Mouse (Mus musculus) lung, embryonic 14.5 days (tissue): Measurements from ENCODE around the gene Rbfox2. TPM values are rescaled to one million over a fixed set of nuclear protein-coding genes. Genes with fewer than 3 reads are reported as not detected.
A peak's percentile ranks its signal among the peaks of the same experiment; 100 is the strongest.

ENCODE experiments used
- ATAC-seq: fragments of 200-750 bp; cut with Nextera tagmentation; 2 replicates; pipeline ENCODE4 v1.8.0; 2017; ENCODE audit warnings: mild to moderate bottlenecking, moderate TSS enrichment, moderate library complexity; ENCODE audit not compliant: insufficient read depth
- DNase-seq: peaks from one replicate; pipeline ENCODE4 v3.0.0-alpha.2; 2015
- H3K27ac ChIP-seq: fragments of 300-500 bp; sonication (generic); 2 replicates; pipeline ENCODE4 v1.5.1; 2014; ENCODE audit warnings: low read depth, mild to moderate bottlenecking, moderate library complexity
- H3K27me3 ChIP-seq: fragments of 300-500 bp; sonication (generic); 2 replicates; pipeline ENCODE4 v1.6.1; 2014; ENCODE audit warnings: low read length, control low read depth; ENCODE audit not compliant: insufficient read depth
- H3K36me3 ChIP-seq: fragments of 300-500 bp; sonication (generic); 2 replicates; pipeline ENCODE4 v1.6.1; 2014; ENCODE audit warnings: control low read depth; ENCODE audit not compliant: insufficient read depth
- H3K4me1 ChIP-seq: fragments of 300-500 bp; sonication (generic); 2 replicates; pipeline ENCODE4 v1.6.1; 2014; ENCODE audit warnings: antibody characterized with exemption, control low read depth; ENCODE audit not compliant: insufficient read depth
- H3K4me2 ChIP-seq: fragments of 300-500 bp; sonication (generic); 2 replicates; pipeline ENCODE4 v1.6.1; 2014; ENCODE audit warnings: mild to moderate bottlenecking
- H3K4me3 ChIP-seq: fragments of 300-500 bp; sonication (generic); 2 replicates; pipeline ENCODE4 v1.5.1; 2014; ENCODE audit warnings: low read depth, low read length
- H3K9ac ChIP-seq: fragments of 300-500 bp; sonication (generic); 2 replicates; pipeline ENCODE4 v1.6.1; 2014
- H3K9me3 ChIP-seq: fragments of 300-500 bp; sonication (generic); 2 replicates; pipeline ENCODE4 v1.6.1; 2016; ENCODE audit warnings: low read depth, low read length, control low read depth
- CTCF ChIP-seq: IDR thresholded peaks from 2 replicates; pipeline ENCODE4 v1.5.1; 2016; ENCODE audit warnings: antibody characterized with exemption, low read depth
- WGBS: fragments of 180-500 bp; shearing (Covaris S2); extraction: QIAGEN DNeasy Blood & Tissue Kit; methylation state at CpG from one replicate; pipeline ENCODE4 v1.1.7; 2014; 5-methylcytosine and 5-hydroxymethylcytosine counted together
- polyA plus RNA-seq: library from polyadenylated mRNA; unstranded; fragments of >200 nt; fragmentation: Nextera tagmentation; extraction: Ambion mirVana; gene quantifications from 2 replicates; pipeline ENCODE4 v1.2.1, GENCODE M21; 2014

Gene Rbfox2
- polyA plus RNA-seq, 1 experiment from 2014 or later: 55.8 TPM

- ATAC-seq (0 out of 2 replicates have a peak, but pooled peaks have one; percentile 7), DNase-seq (peak; percentile 66)
- peak overlapping the region; percentile 51 for H3K9ac ChIP-seq
- no peak for TF ChIP-seq CTCF
- WGBS: 9% methylated on average over 3 of the region's 3 CpGs
- H3K27me3 ChIP-seq: no peaks in the 10 kb centered on the region
- peak overlapping the region; percentile 76 for H3K4me2 ChIP-seq
- H3K36me3 ChIP-seq: no peaks in the 10 kb centered on the region; the same call in 1 of the 2 replicates
- H3K9me3 ChIP-seq: no peaks in the 10 kb centered on the region
- peaks cover 30% of the 10 kb centered on the region for H3K4me1 ChIP-seq
- H3K4me3 ChIP-seq: peak overlapping the region; percentile 57
- peak overlapping the region; percentile 96 for H3K27ac ChIP-seq
These were observed 156.4 kb downstream of the Rbfox2 start for GRCm38 (mm10) chr15:77150424-77150841.

GRCm38 (mm10) chr15:77150000-77150399 lies 156.8 kb downstream of the Rbfox2 start:
- Histone ChIP-seq H3K4me3 (peak overlapping the region; percentile 57), H3K27ac (peak overlapping the region; percentile 96), H3K4me2 (peak overlapping the region; percentile 76), H3K4me1 (peaks cover 28% of the 10 kb centered on the region), H3K9ac (peak overlapping the region; percentile 51), H3K27me3 (no peaks in the 10 kb centered on the region), H3K36me3 (no peaks in the 10 kb centered on the region; the same call in 1 of the 2 replicates), H3K9me3 (no peaks in the 10 kb centered on the region)
- ATAC-seq (0 out of 2 replicates have a peak, but pooled peaks have one; percentile 33), DNase-seq (peak; percentile 76)
- 21% methylated on average over 3 of the region's 3 CpGs for WGBS
- no peak for TF ChIP-seq CTCF

GRCm38 (mm10) chr15:77149551-77149950 lies 157.3 kb downstream of the Rbfox2 start:
- H3K9ac ChIP-seq: no peak overlapping the region; the same call in 1 of the 2 replicates
- H3K27ac ChIP-seq: peak overlapping the region; percentile 96
- 49% methylated on average over 3 of the region's 3 CpGs for WGBS
- peak overlapping the region; percentile 76 for H3K4me2 ChIP-seq
- no peaks in the 10 kb centered on the region; the same call in 1 of the 2 replicates for H3K36me3 ChIP-seq
- H3K9me3 ChIP-seq: no peaks in the 10 kb centered on the region
- peak; percentile 32 for DNase-seq
- H3K4me3 ChIP-seq: no peak overlapping the region
- peaks cover 28% of the 10 kb centered on the region for H3K4me1 ChIP-seq
- H3K27me3 ChIP-seq: no peaks in the 10 kb centered on the region
- no peak for TF ChIP-seq CTCF
- ATAC-seq: no peak

- Histone ChIP-seq H3K9me3 (no peaks in the 10 kb centered on the region), H3K4me2 (no peak overlapping the region), H3K27ac (no peak overlapping the region), H3K27me3 (no peaks in the 10 kb centered on the region), H3K9ac (no peak overlapping the region), H3K4me1 (peaks cover 28% of the 10 kb centered on the region), H3K4me3 (no peak overlapping the region), H3K36me3 (no peaks in the 10 kb centered on the region; the same call in 1 of the 2 replicates)
- WGBS: 80% methylated on average over 4 of the region's 4 CpGs
- DNase-seq: no peak
- ATAC-seq: no peak
- no peak for TF ChIP-seq CTCF
These were observed 159.9 kb downstream of the Rbfox2 start for GRCm38 (mm10) chr15:77146942-77147341.

GRCm38 (mm10) chr15:77144960-77145359 lies 161.8 kb downstream of the Rbfox2 start:
- DNase-seq: no peak

GRCm38 (mm10) chr15:77142787-77143186 lies 164.0 kb downstream of the Rbfox2 start:
- ATAC-seq: no peak
- Histone ChIP-seq H3K4me1 (peaks cover 3% of the 10 kb centered on the region; the same call in 1 of the 2 replicates), H3K4me2 (no peak overlapping the region), H3K9me3 (no peaks in the 10 kb centered on the region), H3K27me3 (no peaks in the 10 kb centered on the region), H3K36me3 (peaks cover 2% of the 10 kb centered on the region; the same call in 1 of the 2 replicates), H3K9ac (no peak overlapping the region), H3K4me3 (no peak overlapping the region), H3K27ac (no peak overlapping the region)
- WGBS: 82% methylated on average over 5 of the region's 5 CpGs
- no peak for TF ChIP-seq CTCF
- DNase-seq: no peak

More at GRCm38 (mm10) chr15:77144960-77145359, 161.8 kb downstream of the Rbfox2 start:
- Histone ChIP-seq H3K4me2 (no peak overlapping the region), H3K9me3 (no peaks in the 10 kb centered on the region), H3K27ac (no peak overlapping the region), H3K36me3 (peaks cover 2% of the 10 kb centered on the region; the same call in 1 of the 2 replicates), H3K4me3 (no peak overlapping the region), H3K4me1 (peaks cover 15% of the 10 kb centered on the region), H3K9ac (no peak overlapping the region), H3K27me3 (no peaks in the 10 kb centered on the region)
- TF ChIP-seq CTCF: no peak
- no peak for ATAC-seq
- 81% methylated on average over 1 of the region's 1 CpGs for WGBS

GRCm38 (mm10) chr15:77142352-77142751 lies 164.5 kb downstream of the Rbfox2 start:
- Histone ChIP-seq H3K9me3 (no peaks in the 10 kb centered on the region), H3K27me3 (no peaks in the 10 kb centered on the region), H3K9ac (no peak overlapping the region), H3K27ac (no peak overlapping the region), H3K36me3 (peaks cover 2% of the 10 kb centered on the region; the same call in 1 of the 2 replicates), H3K4me2 (no peak overlapping the region), H3K4me3 (no peak overlapping the region), H3K4me1 (peaks cover 3% of the 10 kb centered on the region; the same call in 1 of the 2 replicates)
- no peak for DNase-seq
- no peak for TF ChIP-seq CTCF
- ATAC-seq: no peak
- WGBS: 45% methylated on average over 6 of the region's 6 CpGs
